22 mouse cellular contexts compared by ENCODE assay signal in genomic region chr10:71447661-71448060, GRCm38 (mm10).
"Had no signal": no experiment of that assay in that cellular context is flagged by ENCODE, and none has a peak within 500 bp of the region (broad histone marks: within the 10 kb centered on the region; RNA-seq: fewer than 3 reads in every experiment).

No protein-coding gene starts in this region.

- ATAC-seq: hindbrain, embryonic 16.5 days; intestine, embryonic 16.5 days; liver, embryonic 12.5 days had no signal

- H3K9ac ChIP-seq: heart, embryonic 12.5 days; hindbrain, embryonic 12.5 days; hindbrain, embryonic 14.5 days; limb, embryonic 12.5 days; liver, embryonic 12.5 days; liver, embryonic 14.5 days had no signal

- H3K4me3 ChIP-seq: heart, embryonic 10.5 days; heart, embryonic 12.5 days; hindbrain, embryonic 10.5 days; hindbrain, embryonic 12.5 days; layer of hippocampus, adult 2 months; left cerebral cortex, adult 2 months; limb, embryonic 10.5 days; limb, embryonic 12.5 days; liver, embryonic 12.5 days had no signal

- H3K27ac ChIP-seq: heart, embryonic 10.5 days; hindbrain, embryonic 10.5 days; hindbrain, embryonic 12.5 days; hindbrain, embryonic 14.5 days; layer of hippocampus, adult 2 months; left cerebral cortex, adult 2 months; limb, embryonic 10.5 days; limb, embryonic 12.5 days; liver, embryonic 12.5 days; liver, embryonic 14.5 days had no signal

- H3K9me3 ChIP-seq: heart, embryonic 10.5 days; hindbrain, embryonic 10.5 days; limb, embryonic 10.5 days; limb, embryonic 12.5 days had no signal

- H3K4me1 ChIP-seq: heart, embryonic 10.5 days; heart, embryonic 12.5 days; hindbrain, embryonic 10.5 days; hindbrain, embryonic 12.5 days; limb, embryonic 10.5 days; limb, embryonic 12.5 days; liver, embryonic 12.5 days had no signal

- H3K36me3 ChIP-seq: heart, embryonic 10.5 days; heart, embryonic 12.5 days; hindbrain, embryonic 10.5 days; hindbrain, embryonic 12.5 days; limb, embryonic 10.5 days; limb, embryonic 12.5 days; liver, embryonic 12.5 days had no signal

- H3K4me2 ChIP-seq: heart, embryonic 12.5 days; hindbrain, embryonic 12.5 days; hindbrain, embryonic 14.5 days; limb, embryonic 12.5 days; liver, embryonic 12.5 days had no signal

- H3K27me3 ChIP-seq: heart, embryonic 12.5 days; hindbrain, embryonic 12.5 days; limb, embryonic 12.5 days; liver, embryonic 12.5 days had no signal

- DNase-seq: gastrocnemius, postnatal 14 days; heart, adult 18-20 months; heart, postnatal 4 days; kidney, adult 18-20 months; kidney, adult 8-10 months; kidney, postnatal 10 days; kidney, postnatal 25 days; kidney, postnatal 4 days; liver had no signal
